Mouse (Mus musculus) heart, postnatal 0 days (tissue): ENCODE data around the gene Atoh7.

Experiments used
- CTCF ChIP-seq: IDR thresholded peaks from 2 replicates; pipeline ENCODE4 v1.5.1; 2016; ENCODE audit warnings: antibody characterized with exemption, control low read depth, low read depth
- EP300 ChIP-seq: IDR thresholded peaks from 2 replicates; pipeline ENCODE4 v1.6.1; 2016; ENCODE audit warnings: antibody characterized with exemption, low read depth

DNA sequence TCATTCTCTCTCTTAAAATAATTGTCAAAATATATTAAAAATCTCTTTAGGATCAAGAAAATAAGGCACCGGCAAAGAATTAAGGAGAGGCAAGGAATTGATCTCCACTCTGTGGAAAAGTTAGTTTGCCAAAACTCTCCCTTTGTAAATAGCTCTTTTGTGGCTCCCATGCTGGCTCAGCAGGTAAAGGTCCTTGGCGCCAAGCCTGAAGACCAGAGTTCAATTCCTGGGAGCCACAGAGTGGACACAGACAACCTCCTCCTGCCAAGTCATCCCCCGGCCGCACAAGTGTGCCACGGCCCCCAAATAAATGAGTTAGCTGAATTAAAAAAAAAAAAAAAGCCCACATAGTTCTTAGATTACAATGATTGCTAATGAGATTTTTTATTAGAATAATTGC, 36.8 kb upstream of the Atoh7 start:
- TF ChIP-seq CTCF, result no peak
- TF ChIP-seq EP300, result no peak
